Mouse (Mus musculus): ENCODE results near the gene Ncapg2. TPM values are rescaled to one million over a fixed set of nuclear protein-coding genes. Genes with fewer than 3 reads are reported as not detected.

Gene Ncapg2
- 10 to 100 TPM; 24.0 to 26.7 TPM for total RNA-seq (2021)
- long read RNA-seq, experiment 1, partial matches to known transcripts: 1 of 8 reads
- long read RNA-seq, experiment 1, other reads (novel, unspliced or antisense): 7 of 8 reads
- long read RNA-seq, experiment 2, full-length matches to known transcripts: 2 of 9 reads
- long read RNA-seq, experiment 2, partial matches to known transcripts: 6 of 9 reads
- long read RNA-seq, experiment 2, other reads (novel, unspliced or antisense): 1 of 9 reads

- DNase-seq (ENCODE audit: low spot score in 2 of 2): peak; percentile 97 to 99
Measured at GRCm38 (mm10) chr12:116405045-116405835, at the start of gene Ncapg2. Ncapg2 (plus strand) TSS chr12:116405402.

GRCm38 (mm10) chr12:116362091-116362490 lies 43.1 kb upstream of the Ncapg2 start:
- DNase-seq (ENCODE audit: low spot score in 2 of 2): no peak

DNA sequence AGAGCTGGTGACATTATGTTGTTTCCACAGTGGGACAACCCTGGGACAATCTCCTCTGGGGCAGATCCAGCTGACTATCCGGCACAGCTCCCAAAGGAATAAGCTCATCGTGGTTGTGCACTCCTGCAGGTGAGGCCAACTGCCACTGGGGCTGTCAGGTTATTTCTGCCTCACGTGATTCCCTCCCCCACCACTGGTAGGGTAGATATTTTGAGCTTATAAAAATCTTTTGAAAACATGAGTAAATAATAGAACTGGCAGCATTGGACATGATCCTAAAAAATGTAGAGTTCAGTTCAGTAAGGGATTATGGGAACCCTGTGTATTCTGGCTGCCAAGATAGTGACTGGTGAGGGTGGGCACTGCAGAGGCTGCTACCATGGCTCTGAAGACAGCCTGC lies 38.3 kb upstream of the Ncapg2 start:
- DNase-seq (ENCODE audit: low spot score in 2 of 2): no peak

- no peak for DNase-seq (ENCODE audit: low spot score in 2 of 2)
Measured at GRCm38 (mm10) chr12:116367346-116367745, 37.9 kb upstream of the Ncapg2 start.

DNA sequence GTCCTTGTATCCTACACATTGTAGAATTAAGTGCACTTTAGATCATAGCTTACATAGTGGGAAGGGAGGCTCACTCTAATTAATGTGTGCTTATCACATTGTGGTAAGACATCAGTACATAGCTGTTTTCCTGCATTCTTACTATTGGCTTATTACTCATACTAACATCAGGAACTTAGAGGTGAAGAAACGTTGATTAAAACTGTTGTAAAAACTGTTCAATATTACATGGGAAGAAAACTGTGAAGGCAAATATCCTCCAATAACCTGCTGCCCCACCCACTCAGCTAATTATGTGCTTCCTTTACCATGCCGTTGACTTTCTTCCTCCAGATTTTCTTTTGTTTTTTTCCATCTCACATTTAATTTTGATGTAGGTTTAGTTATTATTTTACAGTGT lies 36.3 kb upstream of the Ncapg2 start:
- no peak for DNase-seq (ENCODE audit: low spot score in 2 of 2)

- DNase-seq (ENCODE audit: low spot score in 2 of 2): no peak
Measured at GRCm38 (mm10) chr12:116383101-116383500, 22.1 kb upstream of the Ncapg2 start.

DNA sequence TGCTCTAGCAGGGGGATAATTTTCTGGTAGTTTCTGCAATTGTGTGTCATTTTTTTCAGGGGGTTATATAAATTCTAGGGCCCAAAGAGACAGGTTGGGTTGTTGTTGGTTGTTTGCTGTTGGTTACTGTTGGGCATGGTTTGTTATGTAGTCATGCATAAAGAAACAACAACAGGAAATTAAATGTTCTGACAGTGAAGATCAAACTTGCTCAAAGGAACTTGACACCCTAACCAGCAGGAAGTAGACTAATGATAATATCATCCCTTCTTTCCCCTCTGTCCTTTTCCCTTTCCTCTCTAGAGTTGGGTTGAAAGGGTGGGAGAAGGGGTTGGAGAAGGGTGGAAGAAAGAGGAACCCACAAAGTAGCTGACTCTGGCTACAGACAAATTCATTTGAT lies 21.2 kb upstream of the Ncapg2 start:
- DNase-seq (ENCODE audit: low spot score in 2 of 2): no peak

- no peak for DNase-seq (ENCODE audit: low spot score in 2 of 2)
Measured at GRCm38 (mm10) chr12:116386802-116387201, 18.4 kb upstream of the Ncapg2 start.

GRCm38 (mm10) chr12:116389868-116390267 lies 15.3 kb upstream of the Ncapg2 start:
- DNase-seq (ENCODE audit: low spot score in 2 of 2): no peak

GRCm38 (mm10) chr12:116394327-116394726 lies 10.9 kb upstream of the Ncapg2 start:
- no peak for DNase-seq (ENCODE audit: low spot score in 2 of 2)

GRCm38 (mm10) chr12:116395312-116395711 lies 9.9 kb upstream of the Ncapg2 start:
- no peak for DNase-seq (ENCODE audit: low spot score in 2 of 2)

DNA sequence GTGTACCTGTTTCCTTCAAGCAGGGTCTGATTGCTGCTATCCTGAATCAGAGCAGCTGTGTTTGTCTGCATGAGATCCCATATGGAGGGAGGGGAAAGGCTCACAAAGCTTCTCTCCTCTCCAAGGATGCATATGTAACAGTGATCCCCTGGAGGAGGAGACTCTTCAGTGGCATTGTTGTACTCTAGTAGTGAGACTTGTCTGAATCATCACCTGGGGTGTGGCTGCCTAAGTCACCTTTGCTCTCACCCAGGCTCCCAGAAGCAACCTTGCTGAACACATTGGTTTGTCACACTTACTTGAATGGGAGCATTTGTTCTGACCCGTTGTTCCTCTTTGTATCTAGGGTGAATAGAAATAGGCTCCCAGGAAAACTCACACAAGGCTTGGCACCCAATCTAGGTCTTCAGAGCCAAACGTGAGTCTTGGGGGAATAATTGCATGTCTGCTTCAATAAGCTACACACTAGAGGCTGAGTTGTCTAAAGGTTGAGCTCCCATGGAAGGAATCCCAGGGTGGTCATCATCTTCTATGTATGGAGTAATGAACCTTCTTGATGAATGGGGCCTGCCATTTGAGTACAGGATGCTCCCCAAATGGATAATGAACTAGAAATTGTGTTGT lies 9.0 kb upstream of the Ncapg2 start:
- no peak for DNase-seq (ENCODE audit: low spot score in 2 of 2)

DNA sequence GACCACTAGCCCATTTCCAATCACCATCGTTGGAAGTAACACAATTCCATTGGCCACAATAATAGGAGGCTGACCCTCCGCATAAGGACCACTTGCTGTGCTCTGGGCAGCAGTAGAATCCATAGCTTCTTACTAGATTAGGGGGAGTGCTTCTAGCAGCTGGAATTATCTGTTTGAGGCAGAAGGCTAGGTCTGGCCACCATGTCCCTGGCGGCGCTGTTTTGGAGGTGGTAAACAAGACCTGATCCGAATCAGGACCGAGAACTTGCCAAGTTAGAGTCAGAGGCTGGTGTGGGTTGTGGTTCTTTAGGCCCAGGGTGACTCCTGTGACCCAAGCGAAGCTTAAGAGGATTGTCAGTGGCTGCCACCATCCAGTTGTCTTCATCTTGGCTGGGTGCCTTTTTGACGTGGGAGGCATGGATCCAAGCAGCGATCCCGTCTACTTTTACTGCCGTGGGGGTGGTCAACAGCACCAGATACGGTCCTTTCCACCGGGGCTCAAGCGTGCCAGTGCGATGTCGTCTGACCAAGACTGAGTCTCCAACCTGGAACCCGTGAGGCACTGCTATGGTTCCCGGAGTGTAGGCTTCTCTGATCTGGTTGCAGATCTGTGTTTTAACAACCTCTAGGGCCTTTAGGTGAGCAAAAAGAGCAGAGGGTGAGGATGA lies 1.1 kb upstream of the Ncapg2 start:
- peak in 1 of 2 experiments; percentile 11 for DNase-seq (ENCODE audit: low spot score in 2 of 2)

- DNase-seq (ENCODE audit: low spot score in 2 of 2): peak in 1 of 2 experiments; percentile 39
Measured at GRCm38 (mm10) chr12:116405836-116406155, 594 bp downstream of the Ncapg2 start.

DNA sequence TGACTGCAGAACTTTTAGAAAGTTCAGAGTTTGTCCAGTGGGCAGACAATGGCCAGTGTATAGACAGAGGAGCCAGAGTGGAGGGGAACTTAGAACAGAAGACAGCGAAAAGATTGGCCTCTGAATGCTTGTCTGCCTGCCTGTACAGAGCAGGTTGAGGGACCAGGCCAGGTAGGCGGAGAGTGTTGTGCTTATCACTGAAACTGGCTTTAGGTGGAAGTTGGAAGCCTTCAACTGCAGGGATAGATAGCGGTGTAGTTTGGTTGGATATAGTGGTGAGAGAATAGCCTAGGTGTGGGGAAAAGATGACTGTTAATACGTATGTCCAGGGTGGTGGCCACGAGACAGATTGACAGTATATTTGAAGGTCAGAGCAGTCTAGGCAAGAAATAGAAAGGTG lies 2.7 kb downstream of the Ncapg2 start:
- no peak for DNase-seq (ENCODE audit: low spot score in 2 of 2)

GRCm38 (mm10) chr12:116414941-116415340 lies 9.7 kb downstream of the Ncapg2 start:
- DNase-seq (ENCODE audit: low spot score in 2 of 2): no peak

DNA sequence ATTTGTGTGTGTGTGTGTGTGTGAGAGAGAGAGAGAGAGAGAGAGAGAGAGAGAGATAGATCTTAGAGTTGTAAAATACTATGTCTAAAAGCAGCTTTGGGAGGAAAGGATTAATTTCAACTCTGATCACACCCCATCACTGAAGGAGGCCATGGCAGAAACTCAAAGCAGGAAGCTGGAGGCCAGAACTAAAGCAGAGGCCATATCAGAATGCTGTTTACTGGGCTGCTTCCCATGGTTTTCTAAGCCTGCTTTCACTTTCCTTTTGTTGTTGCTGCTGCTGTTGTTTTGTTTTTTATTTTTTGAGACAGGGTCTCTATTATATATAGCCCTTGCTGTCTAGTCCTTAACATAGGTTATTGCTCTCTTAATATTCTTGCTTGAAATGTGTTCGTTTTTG lies 11.3 kb downstream of the Ncapg2 start:
- no peak for DNase-seq (ENCODE audit: low spot score in 2 of 2)

GRCm38 (mm10) chr12:116421656-116422055 lies 16.5 kb downstream of the Ncapg2 start:
- DNase-seq (ENCODE audit: low spot score in 2 of 2): no peak

DNA sequence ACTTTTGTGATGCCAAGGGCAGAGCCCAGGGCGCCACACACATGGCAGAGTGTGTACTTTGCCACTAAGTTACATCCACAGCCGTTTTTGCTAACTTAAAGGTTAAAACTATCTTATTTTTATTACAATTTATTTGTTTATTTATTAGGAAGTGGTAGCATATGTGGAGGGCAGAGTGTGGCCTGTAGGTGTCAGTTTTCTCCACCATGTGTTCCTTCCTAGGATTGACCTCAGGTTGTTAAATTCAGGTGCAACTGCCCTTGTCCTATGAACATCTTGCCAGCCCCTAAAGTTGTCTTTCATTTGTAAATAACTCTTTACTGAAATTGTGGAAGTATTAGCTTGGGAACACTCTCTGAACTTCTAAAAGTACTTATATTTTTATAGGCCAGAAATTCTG lies 20.2 kb downstream of the Ncapg2 start:
- DNase-seq (ENCODE audit: low spot score in 2 of 2): no peak

- no peak for DNase-seq (ENCODE audit: low spot score in 2 of 2)
Measured at GRCm38 (mm10) chr12:116433742-116434141, 28.5 kb downstream of the Ncapg2 start.

DNA sequence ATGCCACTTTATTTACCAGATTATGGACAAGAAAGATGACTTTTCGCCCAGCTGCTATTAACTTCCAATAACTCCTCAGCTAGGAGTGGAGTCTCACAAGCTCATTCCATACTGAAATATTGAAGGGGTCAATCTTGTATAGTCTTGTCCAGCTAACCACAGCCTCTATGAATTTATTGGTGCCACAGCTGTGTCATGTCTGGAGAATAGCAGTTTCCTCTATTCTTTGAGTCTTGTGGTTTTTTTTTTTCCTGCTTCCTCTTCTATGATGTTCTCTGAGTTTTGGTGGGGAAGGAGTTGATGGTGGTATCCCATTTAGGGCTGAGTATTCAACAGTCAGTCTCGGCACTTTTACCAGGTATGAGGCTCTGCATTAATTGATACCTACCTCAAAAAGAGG lies 30.0 kb downstream of the Ncapg2 start:
- no peak for DNase-seq (ENCODE audit: low spot score in 2 of 2)

- no peak for DNase-seq (ENCODE audit: low spot score in 2 of 2)
Measured at GRCm38 (mm10) chr12:116436125-116436524, 30.9 kb downstream of the Ncapg2 start.

Measured in gastrocnemius, postnatal 4 days (tissue).